Mouse (Mus musculus) kidney, adult 8-10 months (tissue): ENCODE data around the gene Ttc27.

Experiments
- DNase-seq, 2 experiments: peaks; one replicate each; pipeline ENCODE4 v3.0.0; 2022

Ttc27 gene

GRCm38 (mm10) chr17:74842603-74843002 lies 125.1 kb downstream of the Ttc27 start:
- DNase-seq = no peak

- no peak for DNase-seq
These were observed 126.0 kb downstream of the Ttc27 start for GRCm38 (mm10) chr17:74843486-74843885.

- DNase-seq = peak in 1 of 2 experiments; percentile 24
These were observed 128.7 kb downstream of the Ttc27 start for GRCm38 (mm10) chr17:74846031-74846891.

GRCm38 (mm10) chr17:74850216-74850615 lies 132.7 kb downstream of the Ttc27 start:
- DNase-seq = no peak

- DNase-seq = no peak
These were observed 141.8 kb downstream of the Ttc27 start for GRCm38 (mm10) chr17:74859298-74859697.

- DNase-seq = no peak
These were observed 142.9 kb downstream of the Ttc27 start for GRCm38 (mm10) chr17:74860180-74860993.

GRCm38 (mm10) chr17:74863845-74864244 lies 146.3 kb downstream of the Ttc27 start:
- DNase-seq = no peak

- no peak for DNase-seq
These were observed 147.4 kb downstream of the Ttc27 start for GRCm38 (mm10) chr17:74864790-74865548.

- DNase-seq = no peak
These were observed 148.4 kb downstream of the Ttc27 start for GRCm38 (mm10) chr17:74865694-74866564.

GRCm38 (mm10) chr17:74866565-74867507 lies 149.3 kb downstream of the Ttc27 start:
- DNase-seq = peak; percentile 78 to 82

- no peak for DNase-seq
These were observed 150.8 kb downstream of the Ttc27 start for GRCm38 (mm10) chr17:74868185-74868907.

- no peak for DNase-seq
These were observed 152.0 kb downstream of the Ttc27 start for GRCm38 (mm10) chr17:74869556-74869955.

- DNase-seq = no peak
These were observed 152.9 kb downstream of the Ttc27 start for GRCm38 (mm10) chr17:74870177-74871160.

GRCm38 (mm10) chr17:74872567-74872966 lies 155.0 kb downstream of the Ttc27 start:
- no peak for DNase-seq

- DNase-seq = peak in 1 of 2 experiments; percentile 28
These were observed 156.2 kb downstream of the Ttc27 start for GRCm38 (mm10) chr17:74873756-74874155.

GRCm38 (mm10) chr17:74875740-74876139 lies 158.2 kb downstream of the Ttc27 start:
- DNase-seq = no peak

GRCm38 (mm10) chr17:74876954-74877353 lies 159.4 kb downstream of the Ttc27 start:
- no peak for DNase-seq

- DNase-seq = no peak
These were observed 162.2 kb downstream of the Ttc27 start for GRCm38 (mm10) chr17:74879768-74880167.

GRCm38 (mm10) chr17:74887039-74887438 lies 169.5 kb downstream of the Ttc27 start:
- no peak for DNase-seq
